Mouse (Mus musculus) CH12.LX (cell line): ENCODE measurements around the gene Gm28048. TPM values are rescaled to one million over a fixed set of nuclear protein-coding genes. Genes with fewer than 3 reads are reported as not detected.

Experiments
- DNase-seq: peaks from one replicate; pipeline ENCODE4 v3.0.0-alpha.2; 2013; ENCODE audit errors: extremely low read depth
- H3K27ac ChIP-seq: 2 replicates; pipeline ENCODE4 v1.5.1; 2012; ENCODE audit warnings: low read depth, mild to moderate bottlenecking, control low read depth, moderate library complexity; ENCODE audit not compliant: insufficient read depth
- H3K27me3 ChIP-seq: replicated peaks from 2 replicates; pipeline ENCODE3; 2012; ENCODE audit warnings: inconsistent platforms
- H3K36me3 ChIP-seq, 2 experiments: replicated peaks in 1 of 2; 2 replicates each; pipeline versions ENCODE3 to v1.6.1; 2012; ENCODE audit warnings: inconsistent platforms in 1 of 2, low read length in 1 of 2, mild to moderate bottlenecking in 1 of 2, mixed read lengths in 1 of 2, moderate library complexity in 1 of 2; ENCODE audit not compliant: control insufficient read depth in 1 of 2, insufficient read depth in 1 of 2
- H3K4me1 ChIP-seq, 2 experiments: 2 replicates each; pipeline ENCODE4 v1.6.1; 2012; ENCODE audit warnings: inconsistent platforms in 1 of 2, moderate library complexity in 1 of 2; ENCODE audit not compliant: insufficient read depth in 2 of 2, control insufficient read depth in 1 of 2
- H3K4me2 ChIP-seq: 2 replicates; pipeline ENCODE4 v1.6.1; 2012; ENCODE audit warnings: low read depth, mild to moderate bottlenecking, control low read depth; ENCODE audit not compliant: poor library complexity, insufficient read depth, severe bottlenecking
- H3K4me3 ChIP-seq, 3 experiments: fragments of 150-350 bp in 1 of 3; sonication (generic) in 1 of 3; replicated peaks in 1 of 3; 2 replicates each; pipeline versions ENCODE3 to v1.5.1; 2011 to 2012; ENCODE audit warnings: low read depth in 2 of 3, low read length in 2 of 3, mild to moderate bottlenecking in 2 of 3, moderate library complexity in 2 of 3, control low read depth in 1 of 3, improper control_type of control experiment in 1 of 3, inconsistent platforms in 1 of 3, mixed read lengths in 1 of 3; ENCODE audit not compliant: poor library complexity in 1 of 3
- H3K79me2 ChIP-seq: replicated peaks from 2 replicates; pipeline ENCODE4 v1.6.1; 2012; ENCODE audit warnings: mild to moderate bottlenecking, moderate library complexity; ENCODE audit not compliant: control insufficient read depth, poor library complexity, insufficient read depth, severe bottlenecking; ENCODE audit errors: extremely low read depth
- H3K9ac ChIP-seq: 2 replicates; pipeline ENCODE4 v1.6.1; 2012; ENCODE audit warnings: low read depth, mild to moderate bottlenecking, control low read depth, moderate library complexity; ENCODE audit not compliant: insufficient read depth
- H3K9me3 ChIP-seq: replicated peaks from 2 replicates; pipeline ENCODE3; 2012; ENCODE audit warnings: low read length, inconsistent platforms, mixed read lengths
- BHLHE40 ChIP-seq: IDR thresholded peaks from 2 replicates; pipeline ENCODE4 v1.6.1; 2011; ENCODE audit warnings: mild to moderate bottlenecking, low read depth, low read length, improper control_type of control experiment
- CHD1 ChIP-seq: IDR thresholded peaks from 2 replicates; pipeline ENCODE4 v1.6.1; 2012; ENCODE audit warnings: low read depth, low read length, improper control_type of control experiment, inconsistent platforms
- CHD2 ChIP-seq: IDR thresholded peaks from 2 replicates; pipeline ENCODE4 v1.6.1; 2011; ENCODE audit warnings: low read length, improper control_type of control experiment
- E2F4 ChIP-seq: IDR thresholded peaks from 2 replicates; pipeline ENCODE4 v1.6.1; 2011; ENCODE audit warnings: low read depth, low read length, improper control_type of control experiment; ENCODE audit not compliant: insufficient replicate concordance
- ELF1 ChIP-seq: IDR thresholded peaks from 2 replicates; pipeline ENCODE4 v1.6.1; 2014; ENCODE audit warnings: low read depth, mild to moderate bottlenecking, inconsistent platforms, low read length, improper control_type of control experiment
- EP300 ChIP-seq: IDR thresholded peaks from 2 replicates; pipeline ENCODE4 v1.6.1; 2011; ENCODE audit warnings: low read length, improper control_type of control experiment
- IRF4 ChIP-seq: IDR thresholded peaks from 2 replicates; pipeline ENCODE4 v1.6.1; 2014; ENCODE audit warnings: low read depth, mild to moderate bottlenecking, inconsistent platforms, low read length, improper control_type of control experiment
- JUN ChIP-seq: IDR thresholded peaks from 2 replicates; pipeline ENCODE4 v1.6.1; 2011; ENCODE audit warnings: low read depth, mild to moderate bottlenecking, low read length, improper control_type of control experiment, moderate library complexity; ENCODE audit not compliant: insufficient read depth
- JUND ChIP-seq: conservative IDR thresholded peaks from 2 replicates; pipeline ENCODE4 v1.6.1; 2011; ENCODE audit warnings: low read depth, low read length, improper control_type of control experiment
- MAX ChIP-seq: IDR thresholded peaks from 2 replicates; pipeline ENCODE4 v1.6.1; 2011; ENCODE audit warnings: low read length, improper control_type of control experiment
- MEF2A ChIP-seq: IDR thresholded peaks from 2 replicates; pipeline ENCODE4 v1.6.1; 2014; ENCODE audit warnings: low read depth, mild to moderate bottlenecking, inconsistent platforms, low read length, improper control_type of control experiment, borderline replicate concordance
- PAX5 ChIP-seq: IDR thresholded peaks from 2 replicates; pipeline ENCODE4 v1.6.1; 2012; ENCODE audit warnings: low read length, inconsistent platforms, mixed read lengths
- POLR2A ChIP-seq: IDR thresholded peaks from 2 replicates; pipeline ENCODE4 v1.6.1; 2011; ENCODE audit warnings: low read depth, mild to moderate bottlenecking, improper control_type of control experiment, low read length
- RAD21 ChIP-seq: IDR thresholded peaks from 2 replicates; pipeline ENCODE4 v1.6.1; 2011; ENCODE audit warnings: low read depth, mild to moderate bottlenecking, low read length, improper control_type of control experiment, moderate library complexity
- RCOR1 ChIP-seq: conservative IDR thresholded peaks from 2 replicates; pipeline ENCODE4 v1.6.1; 2012; ENCODE audit warnings: low read depth, mild to moderate bottlenecking, inconsistent platforms, low read length, improper control_type of control experiment
- SMC3 ChIP-seq: IDR thresholded peaks from 2 replicates; pipeline ENCODE4 v1.6.1; 2011; ENCODE audit warnings: low read depth, low read length, improper control_type of control experiment
- TBP ChIP-seq: conservative IDR thresholded peaks from 2 replicates; pipeline ENCODE4 v1.6.1; 2011; ENCODE audit warnings: low read depth, low read length, improper control_type of control experiment
- TCF12 ChIP-seq: IDR thresholded peaks from 2 replicates; pipeline ENCODE4 v1.6.1; 2014; ENCODE audit warnings: low read depth, mild to moderate bottlenecking, inconsistent platforms, low read length, improper control_type of control experiment
- USF1 ChIP-seq: IDR thresholded peaks from 2 replicates; pipeline ENCODE4 v1.6.1; 2014; ENCODE audit warnings: low read depth, mild to moderate bottlenecking, inconsistent platforms, low read length, improper control_type of control experiment
- USF2 ChIP-seq: conservative IDR thresholded peaks from 2 replicates; pipeline ENCODE4 v1.6.1; 2011; ENCODE audit warnings: low read depth, low read length, improper control_type of control experiment
- ZNF384 ChIP-seq: IDR thresholded peaks from 2 replicates; pipeline ENCODE4 v1.6.1; 2012; ENCODE audit warnings: low read depth, low read length, improper control_type of control experiment, inconsistent platforms
- dilution Hi-C: fragments of 300-500 bp; cut with MboI; formaldehyde crosslinking; loops from 2 replicates; pipeline ENCODE4 v1.14.3; 2020; ENCODE audit warnings: low sequenced_read_pairs; ENCODE audit not compliant: extremely low pct_unique_long_range_greater_than_20kb, extremely low pct_ligation_motif_present
- in situ Hi-C: fragments of 300-500 bp; cut with MboI; formaldehyde crosslinking; loops from 3 replicates; pipeline ENCODE4 v1.14.3; 2019; ENCODE audit warnings: low sequenced_read_pairs, low pct_ligation_motif_present, low pct_unique_long_range_greater_than_20kb, mixed read lengths
- polyA plus RNA-seq: library from polyadenylated mRNA; unstranded; fragments of >175 nt; gene quantifications from 2 replicates; pipeline ENCODE4 v1.2.1, GENCODE M21; 2012; ENCODE audit warnings: low read depth; ENCODE audit not compliant: insufficient read length
- total RNA-seq, 2 experiments: library from RNA; depleted of rRNA; stranded (reverse); fragments of 300-350 nt in 1 of 2; fragments of >200 nt in 1 of 2; gene quantifications; 2 replicates each; pipeline ENCODE4 v1.2.3; 2012 to 2014

The Gm28048 gene
- total and polyA plus RNA-seq, 3 experiments = 32.6 to 93.3 (median 59.5) TPM

DNA sequence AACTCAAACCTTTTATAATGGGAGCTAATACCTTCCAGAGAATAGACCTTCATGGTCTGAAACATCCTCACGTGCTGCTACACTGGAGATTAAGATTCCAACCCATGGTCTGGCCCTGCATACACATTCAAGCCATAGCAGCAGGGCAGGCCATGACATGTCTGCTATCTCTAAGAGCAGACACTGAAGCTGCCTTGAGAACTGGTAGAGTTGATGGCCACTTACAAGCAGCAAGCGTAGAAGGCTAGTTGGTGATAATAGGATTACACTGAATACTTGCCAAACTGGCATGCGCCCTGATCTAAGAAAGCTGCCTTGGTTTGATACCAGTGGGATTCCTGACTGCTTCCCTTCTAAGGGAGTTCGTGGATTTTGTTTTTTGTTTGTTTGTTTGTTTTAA lies 68.1 kb downstream of the Gm28048 start:
- H3K27me3 ChIP-seq = no peaks in the 10 kb centered on the region
- DNase-seq = no peak
- no peaks in the 10 kb centered on the region for H3K79me2 ChIP-seq
- peaks cover 4 to 48% of the 10 kb centered on the region in 2 experiments for H3K4me1 ChIP-seq
- no peak for TF ChIP-seq JUND
- TF ChIP-seq USF2 = no peak
- TF ChIP-seq BHLHE40 = no peak
- no peak for TF ChIP-seq IRF4
- TF ChIP-seq POLR2A = no peak
- TF ChIP-seq RCOR1 = no peak
- TF ChIP-seq CHD1 = no peak
- TF ChIP-seq TCF12 = no peak
- TF ChIP-seq E2F4 = no peak
- no peak for TF ChIP-seq JUN
- no peak for TF ChIP-seq USF1
- no peak for TF ChIP-seq SMC3
- no peak for TF ChIP-seq RAD21
- no peak for TF ChIP-seq MEF2A
- no peak for TF ChIP-seq EP300
- TF ChIP-seq PAX5 = no peak
- dilution Hi-C loops = no loop called here
- H3K9me3 ChIP-seq = peaks cover 4% of the 10 kb centered on the region
- no peak overlapping the region for H3K4me3 ChIP-seq
- no peak overlapping the region for H3K27ac ChIP-seq
- H3K36me3 ChIP-seq = peaks cover 0 to 16% of the 10 kb centered on the region in 2 experiments
- H3K4me2 ChIP-seq = no peak overlapping the region
- H3K9ac ChIP-seq = no peak overlapping the region
- in situ Hi-C loops = no loop called here

- in situ Hi-C loops = no loop called here
- Histone ChIP-seq H3K27ac (no peak overlapping the region), H3K27me3 (no peaks in the 10 kb centered on the region), H3K4me3 (no peak overlapping the region), H3K36me3 (peaks cover 0 to 13% of the 10 kb centered on the region in 2 experiments), H3K4me1 (peaks cover 2 to 47% of the 10 kb centered on the region in 2 experiments), H3K9ac (no peak overlapping the region)
- dilution Hi-C loops = no loop called here
- no peak for DNase-seq
- TF ChIP-seq TBP (no peak), ELF1 (no peak), ZNF384 (no peak), SMC3 (no peak), MAX (no peak), CHD2 (no peak), POLR2A (no peak), RCOR1 (no peak)
- TF ChIP-seq, all 38 proteins: peak for 0
- no peaks in the 10 kb centered on the region for H3K79me2 ChIP-seq
- no peak overlapping the region for H3K4me2 ChIP-seq
- no peaks in the 10 kb centered on the region for H3K9me3 ChIP-seq
Measured at GRCm38 (mm10) chr11:22911831-22912230, 70.1 kb downstream of the Gm28048 start.
